Mouse (Mus musculus): ENCODE measurements around the gene Pak6. TPM values are rescaled to one million over a fixed set of nuclear protein-coding genes. Genes with fewer than 3 reads are reported as not detected.
"Not testable (repeated sequence)": the region's sequence is repeated elsewhere in the genome, so short reads cannot be mapped to it uniquely, and the experiment has no call there.

The Pak6 gene
- polyA plus RNA-seq, 1 experiment: 2.3 TPM

GRCm38 (mm10) chr2:118646665-118647064 is 16.4 kb upstream of the Pak6 start:
- H3K9me3 ChIP-seq (replicated peaks; ENCODE audit: control insufficient read depth, insufficient read depth, low read length, poor library complexity, severe bottlenecking): no peaks in the 10 kb centered on the region
- no peak overlapping the region for H3K4me3 ChIP-seq (ENCODE audit: low read depth, low read length)
- H3K4me1 ChIP-seq (ENCODE audit: control insufficient read depth, insufficient read depth, low read length): no peaks in the 10 kb centered on the region
- H3K36me3 ChIP-seq (ENCODE audit: control insufficient read depth, insufficient read depth, low read length, poor library complexity, severe bottlenecking): peaks cover 19% of the 10 kb centered on the region
- TF ChIP-seq EP300 (IDR thresholded peaks at IDR 0.05; ENCODE audit: insufficient read depth, low read depth, low read length): no peak
- no peak for TF ChIP-seq POLR2A (IDR thresholded peaks at IDR 0.05; ENCODE audit: insufficient read depth, low read length)
- no peak for TF ChIP-seq CTCF (IDR thresholded peaks at IDR 0.05; ENCODE audit: low read depth, low read length)
- no peak overlapping the region for H3K9ac ChIP-seq (ENCODE audit: low read depth, poor library complexity, severe bottlenecking)
- H3K27me3 ChIP-seq (ENCODE audit: control insufficient read depth, insufficient read depth, low read length, poor library complexity, severe bottlenecking): no peaks in the 10 kb centered on the region
- no peak overlapping the region for H3K27ac ChIP-seq (ENCODE audit: insufficient read depth, low read length)

- not testable (repeated sequence) for H3K36me3 ChIP-seq (ENCODE audit: control insufficient read depth, insufficient read depth, low read length, poor library complexity, severe bottlenecking); H3K9ac ChIP-seq (ENCODE audit: low read depth, poor library complexity, severe bottlenecking); H3K9me3 ChIP-seq (replicated peaks; ENCODE audit: control insufficient read depth, insufficient read depth, low read length, poor library complexity, severe bottlenecking); H3K4me1 ChIP-seq (ENCODE audit: control insufficient read depth, insufficient read depth, low read length); H3K27ac ChIP-seq (ENCODE audit: insufficient read depth, low read length); H3K4me3 ChIP-seq (ENCODE audit: low read depth, low read length); H3K27me3 ChIP-seq (ENCODE audit: control insufficient read depth, insufficient read depth, low read length, poor library complexity, severe bottlenecking)
Observed at GRCm38 (mm10) chr2:118650697-118651096, 12.4 kb upstream of the Pak6 start.

GRCm38 (mm10) chr2:118656688-118657281 is 6.3 kb upstream of the Pak6 start:
- H3K4me1 ChIP-seq (ENCODE audit: control insufficient read depth, insufficient read depth, low read length): peaks cover 11% of the 10 kb centered on the region
- no peaks in the 10 kb centered on the region for H3K36me3 ChIP-seq (ENCODE audit: control insufficient read depth, insufficient read depth, low read length, poor library complexity, severe bottlenecking)
- no peak overlapping the region for H3K4me3 ChIP-seq (ENCODE audit: low read depth, low read length)
- H3K27ac ChIP-seq (ENCODE audit: insufficient read depth, low read length): no peak overlapping the region
- no peak for TF ChIP-seq CTCF (IDR thresholded peaks at IDR 0.05; ENCODE audit: low read depth, low read length)
- no peak for TF ChIP-seq EP300 (IDR thresholded peaks at IDR 0.05; ENCODE audit: insufficient read depth, low read depth, low read length)
- no peak for TF ChIP-seq POLR2A (IDR thresholded peaks at IDR 0.05; ENCODE audit: insufficient read depth, low read length)
- no peaks in the 10 kb centered on the region for H3K27me3 ChIP-seq (ENCODE audit: control insufficient read depth, insufficient read depth, low read length, poor library complexity, severe bottlenecking)
- H3K9ac ChIP-seq (ENCODE audit: low read depth, poor library complexity, severe bottlenecking): no peak overlapping the region
- no peaks in the 10 kb centered on the region for H3K9me3 ChIP-seq (replicated peaks; ENCODE audit: control insufficient read depth, insufficient read depth, low read length, poor library complexity, severe bottlenecking)

GRCm38 (mm10) chr2:118658457-118658856 is 4.6 kb upstream of the Pak6 start:
- H3K4me3 ChIP-seq (ENCODE audit: low read depth, low read length): no peak overlapping the region
- TF ChIP-seq POLR2A (IDR thresholded peaks at IDR 0.05; ENCODE audit: insufficient read depth, low read length) (no peak), EP300 (IDR thresholded peaks at IDR 0.05; ENCODE audit: insufficient read depth, low read depth, low read length) (peak; percentile 65; the same call in 1 of the 2 replicates), CTCF (IDR thresholded peaks at IDR 0.05; ENCODE audit: low read depth, low read length) (no peak)
- no peaks in the 10 kb centered on the region for H3K9me3 ChIP-seq (replicated peaks; ENCODE audit: control insufficient read depth, insufficient read depth, low read length, poor library complexity, severe bottlenecking)
- no peak overlapping the region for H3K9ac ChIP-seq (ENCODE audit: low read depth, poor library complexity, severe bottlenecking)
- no peaks in the 10 kb centered on the region for H3K27me3 ChIP-seq (ENCODE audit: control insufficient read depth, insufficient read depth, low read length, poor library complexity, severe bottlenecking)
- H3K27ac ChIP-seq (ENCODE audit: insufficient read depth, low read length): peak overlapping the region; percentile 86
- H3K36me3 ChIP-seq (ENCODE audit: control insufficient read depth, insufficient read depth, low read length, poor library complexity, severe bottlenecking): no peaks in the 10 kb centered on the region
- peaks cover 11% of the 10 kb centered on the region for H3K4me1 ChIP-seq (ENCODE audit: control insufficient read depth, insufficient read depth, low read length)

- Histone ChIP-seq H3K27ac (ENCODE audit: insufficient read depth, low read length) (peak overlapping the region; percentile 86), H3K4me1 (ENCODE audit: control insufficient read depth, insufficient read depth, low read length) (peaks cover 11% of the 10 kb centered on the region), H3K27me3 (ENCODE audit: control insufficient read depth, insufficient read depth, low read length, poor library complexity, severe bottlenecking) (no peaks in the 10 kb centered on the region), H3K9me3 (replicated peaks; ENCODE audit: control insufficient read depth, insufficient read depth, low read length, poor library complexity, severe bottlenecking) (no peaks in the 10 kb centered on the region), H3K36me3 (ENCODE audit: control insufficient read depth, insufficient read depth, low read length, poor library complexity, severe bottlenecking) (no peaks in the 10 kb centered on the region), H3K4me3 (ENCODE audit: low read depth, low read length) (no peak overlapping the region), H3K9ac (ENCODE audit: low read depth, poor library complexity, severe bottlenecking) (no peak overlapping the region)
- TF ChIP-seq EP300 (IDR thresholded peaks at IDR 0.05; ENCODE audit: insufficient read depth, low read depth, low read length) (0 out of 2 replicates have a peak, but pooled peaks have one; percentile 17), POLR2A (IDR thresholded peaks at IDR 0.05; ENCODE audit: insufficient read depth, low read length) (no peak), CTCF (IDR thresholded peaks at IDR 0.05; ENCODE audit: low read depth, low read length) (no peak)
Observed at GRCm38 (mm10) chr2:118659077-118659476, 4.0 kb upstream of the Pak6 start.

- Histone ChIP-seq H3K4me3 (ENCODE audit: low read depth, low read length) (no peak overlapping the region), H3K9ac (ENCODE audit: low read depth, poor library complexity, severe bottlenecking) (no peak overlapping the region), H3K27ac (ENCODE audit: insufficient read depth, low read length) (peak overlapping the region; percentile 86)
Observed at GRCm38 (mm10) chr2:118659493-118659892, 3.6 kb upstream of the Pak6 start.

More at GRCm38 (mm10) chr2:118659493-118659892, 3.6 kb upstream of the Pak6 start:
- TF ChIP-seq CTCF (IDR thresholded peaks at IDR 0.05; ENCODE audit: low read depth, low read length): no peak
- TF ChIP-seq POLR2A (IDR thresholded peaks at IDR 0.05; ENCODE audit: insufficient read depth, low read length): no peak
- TF ChIP-seq EP300 (IDR thresholded peaks at IDR 0.05; ENCODE audit: insufficient read depth, low read depth, low read length): no peak
- Histone ChIP-seq H3K4me1 (ENCODE audit: control insufficient read depth, insufficient read depth, low read length) (peaks cover 11% of the 10 kb centered on the region), H3K27me3 (ENCODE audit: control insufficient read depth, insufficient read depth, low read length, poor library complexity, severe bottlenecking) (no peaks in the 10 kb centered on the region), H3K9me3 (replicated peaks; ENCODE audit: control insufficient read depth, insufficient read depth, low read length, poor library complexity, severe bottlenecking) (no peaks in the 10 kb centered on the region), H3K36me3 (ENCODE audit: control insufficient read depth, insufficient read depth, low read length, poor library complexity, severe bottlenecking) (no peaks in the 10 kb centered on the region)

Data from ES-Bruce4 (cell line).